Mouse (Mus musculus): ENCODE results near the gene Cdk10.
"Not testable (repeated sequence)": the region's sequence is repeated elsewhere in the genome, so short reads cannot be mapped to it uniquely, and the experiment has no call there.

The Cdk10 gene

GRCm38 (mm10) chr8:123224278-123225266, at the start of gene Cdk10:
Gene Cdk10 (plus strand): TSS chr8:123224842.
- DNase-seq (ENCODE audit: low spot score in 2 of 2), result peak; percentile 77 to 87

DNA sequence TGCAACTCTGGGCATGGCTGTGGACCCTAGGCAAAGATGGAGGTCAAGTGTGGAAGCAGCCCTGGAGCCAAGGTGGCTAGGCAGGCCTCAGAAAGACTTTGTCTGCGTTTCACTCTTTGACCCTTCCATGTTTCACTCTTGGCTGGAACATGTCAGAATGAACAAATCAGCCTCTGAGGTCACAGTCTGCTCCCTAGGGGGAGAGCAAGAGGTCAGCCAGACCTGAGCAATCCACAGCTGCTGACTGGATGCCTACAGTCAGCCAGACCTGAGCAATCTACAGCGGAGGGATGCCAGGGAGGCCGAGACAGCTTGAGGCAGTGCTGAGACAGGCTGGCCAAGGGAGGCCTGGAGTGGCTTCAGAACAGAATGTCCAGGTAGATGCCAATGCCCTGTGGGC, 43.3 kb upstream of the Cdk10 start:
- DNase-seq (ENCODE audit: low spot score in 2 of 2), result no peak

DNA sequence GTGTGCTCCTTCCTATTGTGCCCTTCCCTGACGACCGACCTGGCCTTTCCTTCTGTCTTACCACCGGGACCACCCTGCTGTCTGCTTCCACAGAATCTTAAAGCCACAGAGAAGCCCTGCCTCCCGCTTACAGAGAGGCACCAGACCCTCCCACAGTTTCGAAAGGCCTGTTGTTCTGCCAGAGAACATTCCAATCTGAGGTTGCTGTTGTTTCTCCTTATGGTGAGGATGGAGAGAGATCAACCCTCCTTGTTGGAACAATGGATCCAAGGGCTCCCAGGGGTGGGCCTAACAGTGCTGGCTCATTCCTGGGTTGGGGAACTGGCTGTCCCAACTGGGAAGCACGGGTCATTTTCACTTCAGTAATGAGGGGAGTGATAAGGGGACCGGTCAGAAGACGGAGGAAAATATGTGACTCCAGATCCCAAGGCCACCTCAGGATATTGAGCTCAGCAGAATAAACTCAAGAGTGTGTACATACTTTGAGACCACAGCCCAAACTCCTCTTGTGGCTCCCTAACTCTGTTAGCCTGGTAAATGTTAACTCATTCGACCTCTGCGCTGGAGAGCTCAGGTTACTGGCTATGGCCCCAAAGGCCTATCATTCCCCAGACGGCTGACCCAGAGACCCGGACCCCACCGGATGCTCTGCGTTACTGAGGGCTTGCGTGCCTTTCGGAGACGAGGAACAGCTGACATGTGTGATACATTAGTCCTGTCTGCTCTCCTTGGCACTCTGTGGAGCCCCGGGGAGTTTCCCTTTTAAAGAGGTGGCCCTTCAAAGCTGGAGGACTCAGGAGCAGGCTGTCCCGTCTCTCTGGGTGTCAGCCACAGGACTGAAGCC, 38.9 kb upstream of the Cdk10 start, which contains the start of gene Dpep1:
Dpep1 (plus strand) TSS at position 677 of the 844 bp plus-strand sequence.
- DNase-seq (ENCODE audit: low spot score in 2 of 2), result no peak

DNA sequence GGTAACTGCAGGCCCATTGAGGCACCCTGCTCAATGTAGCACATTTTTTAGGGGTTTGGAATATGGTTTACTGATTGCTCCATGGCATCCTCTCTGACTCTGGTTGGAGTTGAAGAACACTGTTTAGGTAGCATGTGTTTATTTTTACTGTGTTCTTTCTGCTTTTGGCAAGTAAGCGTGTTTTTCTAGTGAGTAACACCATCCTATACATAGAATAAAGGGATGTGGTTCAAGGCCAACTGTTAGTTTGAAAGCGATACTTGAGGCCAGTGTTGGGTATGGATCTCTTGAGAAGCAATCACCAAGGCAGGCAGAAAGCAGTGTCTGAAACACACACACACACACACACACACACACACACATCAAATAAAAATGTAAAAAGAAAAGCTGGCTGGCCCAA, 36.6 kb upstream of the Cdk10 start:
- no peak for DNase-seq (ENCODE audit: low spot score in 2 of 2)

GRCm38 (mm10) chr8:123188841-123189240, 35.8 kb upstream of the Cdk10 start:
- DNase-seq (ENCODE audit: low spot score in 2 of 2), result no peak

GRCm38 (mm10) chr8:123190678-123191077, 34.0 kb upstream of the Cdk10 start:
- peak in 1 of 2 experiments; percentile 19 for DNase-seq (ENCODE audit: low spot score in 2 of 2)

DNA sequence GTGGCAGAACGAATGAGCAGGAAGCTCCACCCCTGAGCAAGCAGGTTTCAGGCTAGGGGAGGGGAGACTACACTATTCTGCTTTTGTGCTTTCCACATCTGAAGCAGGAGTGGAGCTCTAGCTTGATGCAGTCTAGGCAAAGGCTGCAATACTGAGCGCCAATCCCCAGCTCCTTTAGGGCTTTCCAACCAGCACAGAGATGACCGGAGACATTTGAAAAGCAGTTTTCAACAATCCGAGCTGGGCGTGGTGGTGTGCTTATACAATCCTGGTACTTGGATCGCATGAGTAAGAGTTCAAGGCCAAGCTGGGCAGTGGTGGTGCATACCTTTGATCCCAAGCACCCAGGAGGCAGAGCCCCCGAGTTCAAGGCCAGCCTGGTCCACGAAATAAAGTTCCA, 32.7 kb upstream of the Cdk10 start:
- no peak for DNase-seq (ENCODE audit: low spot score in 2 of 2)

- DNase-seq (ENCODE audit: low spot score in 2 of 2), result no peak
These were observed 30.9 kb upstream of the Cdk10 start for GRCm38 (mm10) chr8:123193771-123194170.

- not testable (repeated sequence) for DNase-seq (ENCODE audit: low spot score in 2 of 2)
These were observed 27.6 kb upstream of the Cdk10 start for GRCm38 (mm10) chr8:123197016-123197415.

GRCm38 (mm10) chr8:123199864-123200263, 24.8 kb upstream of the Cdk10 start:
- no peak for DNase-seq (ENCODE audit: low spot score in 2 of 2)

GRCm38 (mm10) chr8:123202288-123202687, 22.4 kb upstream of the Cdk10 start:
- peak; percentile 22 to 70 for DNase-seq (ENCODE audit: low spot score in 2 of 2)

GRCm38 (mm10) chr8:123203571-123203970, 21.1 kb upstream of the Cdk10 start:
- no peak for DNase-seq (ENCODE audit: low spot score in 2 of 2)

- no peak for DNase-seq (ENCODE audit: low spot score in 2 of 2)
These were observed 12.8 kb upstream of the Cdk10 start for GRCm38 (mm10) chr8:123211876-123212275.

DNA sequence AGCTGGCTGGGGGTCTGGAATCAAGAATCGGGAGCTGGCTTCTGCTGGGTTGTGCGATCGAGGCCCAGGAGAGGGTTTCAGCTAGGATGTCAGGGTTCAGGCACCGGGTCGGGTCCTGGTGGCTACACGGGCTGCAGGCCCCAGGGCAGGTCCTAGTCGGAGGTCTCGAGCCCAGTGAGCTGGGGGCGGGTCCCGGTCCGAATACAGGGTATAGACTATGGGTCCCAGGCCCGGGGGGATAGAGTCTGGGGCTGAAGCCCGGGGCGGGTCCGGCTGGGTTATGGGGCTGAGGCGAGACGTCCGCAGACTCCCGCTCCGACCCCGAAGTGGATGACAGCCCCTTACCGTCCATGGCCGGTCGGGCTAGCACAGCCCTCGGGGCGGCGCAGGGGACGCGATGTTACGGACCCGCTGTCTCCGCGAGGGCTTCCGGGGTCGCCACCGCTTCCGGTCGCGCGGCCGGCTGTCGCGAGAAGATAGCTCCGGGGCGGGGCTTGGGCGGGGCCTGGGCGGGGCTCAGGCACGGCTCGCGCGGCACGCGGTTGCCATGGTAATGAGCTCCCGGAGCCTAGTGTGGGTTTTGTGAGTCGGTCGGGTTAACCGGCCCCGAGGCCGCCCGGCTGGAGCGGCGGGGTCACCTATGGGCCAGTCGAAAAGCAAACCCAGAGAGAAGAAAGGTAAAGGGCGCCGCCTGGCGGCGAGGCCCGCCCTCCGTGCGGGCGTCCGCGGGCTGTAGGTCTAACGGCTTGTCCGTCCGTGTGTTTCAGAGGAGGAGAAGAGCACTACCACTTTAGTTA, 12.1 kb upstream of the Cdk10 start, which contains the start of the genes Chmp1a and Spata33:
Chmp1a (minus strand) TSS at position 443 of the 797 bp plus-strand sequence.
Spata33 (plus strand) TSS at position 512 of the 797 bp plus-strand sequence.
- DNase-seq (ENCODE audit: low spot score in 2 of 2), result peak; percentile 80 to 92

- no peak for DNase-seq (ENCODE audit: low spot score in 2 of 2)
These were observed 11.4 kb upstream of the Cdk10 start for GRCm38 (mm10) chr8:123213118-123213772.

DNA sequence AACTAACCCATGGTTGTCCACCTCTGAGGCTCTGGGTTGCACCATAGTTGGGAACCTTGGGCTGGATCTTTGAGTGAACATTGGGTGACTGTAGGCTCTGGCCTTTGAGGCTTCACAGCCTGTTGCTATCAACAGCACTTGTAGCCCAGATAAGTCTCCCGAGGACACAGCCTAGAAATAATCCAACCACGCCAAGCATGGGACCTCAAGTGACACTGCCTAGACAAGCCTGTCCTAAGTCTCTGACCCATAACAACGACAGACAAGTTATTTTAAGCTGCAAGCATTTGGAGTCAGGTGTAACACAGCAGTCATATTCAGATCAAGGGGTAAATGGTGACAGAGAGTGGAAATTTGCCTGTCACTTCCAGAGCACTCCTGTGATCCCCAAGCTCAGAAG, 9.2 kb upstream of the Cdk10 start:
- DNase-seq (ENCODE audit: low spot score in 2 of 2), result no peak

DNA sequence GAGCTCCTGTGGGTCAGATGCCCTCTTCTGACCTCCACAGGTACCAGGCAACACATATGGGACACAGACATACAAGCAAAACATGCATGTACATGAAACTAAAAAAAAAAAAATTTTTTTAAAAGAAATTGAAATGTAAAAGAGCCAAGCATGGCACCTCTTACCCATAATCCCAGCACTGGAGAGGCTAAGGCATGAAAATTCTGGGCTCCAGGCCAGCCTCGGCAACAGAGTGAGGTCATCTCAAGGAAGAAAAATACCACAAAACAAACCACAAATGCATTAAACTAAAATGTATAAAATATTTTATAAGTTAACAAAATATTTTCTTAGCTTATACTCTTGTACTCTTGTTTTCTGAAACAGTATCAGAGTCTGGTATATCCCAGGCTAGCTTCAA, 3.7 kb upstream of the Cdk10 start:
- DNase-seq (ENCODE audit: low spot score in 2 of 2), result no peak

- no peak for DNase-seq (ENCODE audit: low spot score in 2 of 2)
These were observed 3.8 kb downstream of the Cdk10 start for GRCm38 (mm10) chr8:123228416-123228815.

- DNase-seq (ENCODE audit: low spot score in 2 of 2), result not testable (repeated sequence)
These were observed 5.7 kb downstream of the Cdk10 start for GRCm38 (mm10) chr8:123230326-123230725.

- DNase-seq (ENCODE audit: low spot score in 2 of 2), result no peak
These were observed 7.1 kb downstream of the Cdk10 start for GRCm38 (mm10) chr8:123231742-123232141.

DNA sequence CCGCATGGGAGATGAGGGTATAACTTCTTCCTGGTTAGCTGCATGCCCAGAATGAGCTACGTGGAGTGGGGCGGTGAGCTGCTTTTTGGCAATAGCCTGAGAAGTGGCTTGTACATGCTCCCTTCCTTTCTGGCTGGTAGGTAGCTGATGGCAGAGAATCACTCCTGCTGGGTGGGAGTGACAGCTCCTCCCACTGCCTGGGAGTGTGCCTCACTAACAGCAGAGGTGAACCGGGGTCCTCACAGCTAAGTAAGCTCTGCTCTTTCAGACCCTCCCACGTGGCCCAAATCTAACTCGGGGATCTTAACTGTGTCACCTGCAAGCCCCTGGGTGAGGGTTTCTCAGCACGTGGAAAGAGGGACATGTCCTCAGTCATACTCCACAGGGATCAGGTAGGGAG, 7.9 kb downstream of the Cdk10 start:
- no peak for DNase-seq (ENCODE audit: low spot score in 2 of 2)

Data from thymus, postnatal 10 days (tissue).